Mouse (Mus musculus) CH12.LX (cell line): Measurements from ENCODE around the gene Tbc1d2. TPM values are rescaled to one million over a fixed set of nuclear protein-coding genes. Genes with fewer than 3 reads are reported as not detected.

Experiments used
- DNase-seq: peaks from one replicate; pipeline ENCODE4 v3.0.0-alpha.2; 2013; ENCODE audit errors: extremely low read depth
- H3K27ac ChIP-seq: 2 replicates; pipeline ENCODE4 v1.5.1; 2012; ENCODE audit warnings: low read depth, mild to moderate bottlenecking, control low read depth, moderate library complexity; ENCODE audit not compliant: insufficient read depth
- H3K27me3 ChIP-seq: replicated peaks from 2 replicates; pipeline ENCODE3; 2012; ENCODE audit warnings: inconsistent platforms
- H3K36me3 ChIP-seq, 2 experiments: replicated peaks in 1 of 2; 2 replicates each; pipeline versions ENCODE3 to v1.6.1; 2012; ENCODE audit warnings: inconsistent platforms in 1 of 2, low read length in 1 of 2, mild to moderate bottlenecking in 1 of 2, mixed read lengths in 1 of 2, moderate library complexity in 1 of 2; ENCODE audit not compliant: control insufficient read depth in 1 of 2, insufficient read depth in 1 of 2
- H3K4me1 ChIP-seq, 2 experiments: 2 replicates each; pipeline ENCODE4 v1.6.1; 2012; ENCODE audit warnings: inconsistent platforms in 1 of 2, moderate library complexity in 1 of 2; ENCODE audit not compliant: insufficient read depth in 2 of 2, control insufficient read depth in 1 of 2
- H3K4me2 ChIP-seq: 2 replicates; pipeline ENCODE4 v1.6.1; 2012; ENCODE audit warnings: low read depth, mild to moderate bottlenecking, control low read depth; ENCODE audit not compliant: poor library complexity, insufficient read depth, severe bottlenecking
- H3K4me3 ChIP-seq, 3 experiments: fragments of 150-350 bp in 1 of 3; sonication (generic) in 1 of 3; replicated peaks in 1 of 3; 2 replicates each; pipeline versions ENCODE3 to v1.5.1; 2011 to 2012; ENCODE audit warnings: low read depth in 2 of 3, low read length in 2 of 3, mild to moderate bottlenecking in 2 of 3, moderate library complexity in 2 of 3, control low read depth in 1 of 3, improper control_type of control experiment in 1 of 3, inconsistent platforms in 1 of 3, mixed read lengths in 1 of 3; ENCODE audit not compliant: poor library complexity in 1 of 3
- H3K79me2 ChIP-seq: replicated peaks from 2 replicates; pipeline ENCODE4 v1.6.1; 2012; ENCODE audit warnings: mild to moderate bottlenecking, moderate library complexity; ENCODE audit not compliant: control insufficient read depth, poor library complexity, insufficient read depth, severe bottlenecking; ENCODE audit errors: extremely low read depth
- H3K9ac ChIP-seq: 2 replicates; pipeline ENCODE4 v1.6.1; 2012; ENCODE audit warnings: low read depth, mild to moderate bottlenecking, control low read depth, moderate library complexity; ENCODE audit not compliant: insufficient read depth
- H3K9me3 ChIP-seq: replicated peaks from 2 replicates; pipeline ENCODE3; 2012; ENCODE audit warnings: low read length, inconsistent platforms, mixed read lengths
- BHLHE40 ChIP-seq: IDR thresholded peaks from 2 replicates; pipeline ENCODE4 v1.6.1; 2011; ENCODE audit warnings: mild to moderate bottlenecking, low read depth, low read length, improper control_type of control experiment
- CHD2 ChIP-seq: IDR thresholded peaks from 2 replicates; pipeline ENCODE4 v1.6.1; 2011; ENCODE audit warnings: low read length, improper control_type of control experiment
- EP300 ChIP-seq: IDR thresholded peaks from 2 replicates; pipeline ENCODE4 v1.6.1; 2011; ENCODE audit warnings: low read length, improper control_type of control experiment
- ETS1 ChIP-seq: conservative IDR thresholded peaks from 2 replicates; pipeline ENCODE4 v1.6.1; 2012; ENCODE audit warnings: low read depth, mild to moderate bottlenecking, inconsistent platforms, low read length, improper control_type of control experiment, moderate library complexity
- JUN ChIP-seq: IDR thresholded peaks from 2 replicates; pipeline ENCODE4 v1.6.1; 2011; ENCODE audit warnings: low read depth, mild to moderate bottlenecking, low read length, improper control_type of control experiment, moderate library complexity; ENCODE audit not compliant: insufficient read depth
- KAT2A ChIP-seq: IDR thresholded peaks from 2 replicates; pipeline ENCODE4 v1.6.1; 2012; ENCODE audit warnings: low read length, improper control_type of control experiment, inconsistent platforms; ENCODE audit not compliant: insufficient replicate concordance
- MAX ChIP-seq: IDR thresholded peaks from 2 replicates; pipeline ENCODE4 v1.6.1; 2011; ENCODE audit warnings: low read length, improper control_type of control experiment
- MYC ChIP-seq: IDR thresholded peaks from 2 replicates; pipeline ENCODE4 v1.6.1; 2011; ENCODE audit warnings: low read depth, mild to moderate bottlenecking, improper control_type of control experiment, low read length
- NRF1 ChIP-seq: IDR thresholded peaks from 2 replicates; pipeline ENCODE4 v1.6.1; 2014; ENCODE audit warnings: low read depth, mild to moderate bottlenecking, inconsistent platforms, low read length, improper control_type of control experiment, moderate library complexity
- PAX5 ChIP-seq: IDR thresholded peaks from 2 replicates; pipeline ENCODE4 v1.6.1; 2012; ENCODE audit warnings: low read length, inconsistent platforms, mixed read lengths
- POLR2A ChIP-seq: IDR thresholded peaks from 2 replicates; pipeline ENCODE4 v1.6.1; 2011; ENCODE audit warnings: low read depth, mild to moderate bottlenecking, improper control_type of control experiment, low read length
- RAD21 ChIP-seq: IDR thresholded peaks from 2 replicates; pipeline ENCODE4 v1.6.1; 2011; ENCODE audit warnings: low read depth, mild to moderate bottlenecking, low read length, improper control_type of control experiment, moderate library complexity
- SIN3A ChIP-seq: IDR thresholded peaks from 2 replicates; pipeline ENCODE4 v1.6.1; 2012; ENCODE audit warnings: low read length, improper control_type of control experiment, inconsistent platforms
- TBP ChIP-seq: conservative IDR thresholded peaks from 2 replicates; pipeline ENCODE4 v1.6.1; 2011; ENCODE audit warnings: low read depth, low read length, improper control_type of control experiment
- UBTF ChIP-seq: IDR thresholded peaks from 2 replicates; pipeline ENCODE4 v1.6.1; 2012; ENCODE audit warnings: low read depth, mild to moderate bottlenecking, inconsistent platforms, low read length, improper control_type of control experiment, moderate library complexity
- USF1 ChIP-seq: IDR thresholded peaks from 2 replicates; pipeline ENCODE4 v1.6.1; 2014; ENCODE audit warnings: low read depth, mild to moderate bottlenecking, inconsistent platforms, low read length, improper control_type of control experiment
- ZKSCAN1 ChIP-seq: IDR thresholded peaks from 2 replicates; pipeline ENCODE4 v1.6.1; 2012; ENCODE audit warnings: low read depth, inconsistent platforms, low read length, improper control_type of control experiment, borderline replicate concordance
- ZMIZ1 ChIP-seq: IDR thresholded peaks from 2 replicates; pipeline ENCODE4 v1.6.1; 2012; ENCODE audit warnings: low read depth, mild to moderate bottlenecking, inconsistent platforms, low read length, improper control_type of control experiment
- ZNF384 ChIP-seq: IDR thresholded peaks from 2 replicates; pipeline ENCODE4 v1.6.1; 2012; ENCODE audit warnings: low read depth, low read length, improper control_type of control experiment, inconsistent platforms
- dilution Hi-C: fragments of 300-500 bp; cut with MboI; formaldehyde crosslinking; loops from 2 replicates; pipeline ENCODE4 v1.14.3; 2020; ENCODE audit warnings: low sequenced_read_pairs; ENCODE audit not compliant: extremely low pct_unique_long_range_greater_than_20kb, extremely low pct_ligation_motif_present
- in situ Hi-C: fragments of 300-500 bp; cut with MboI; formaldehyde crosslinking; loops from 3 replicates; pipeline ENCODE4 v1.14.3; 2019; ENCODE audit warnings: low sequenced_read_pairs, low pct_ligation_motif_present, low pct_unique_long_range_greater_than_20kb, mixed read lengths
- polyA plus RNA-seq: library from polyadenylated mRNA; unstranded; fragments of >175 nt; gene quantifications from 2 replicates; pipeline ENCODE4 v1.2.1, GENCODE M21; 2012; ENCODE audit warnings: low read depth; ENCODE audit not compliant: insufficient read length
- total RNA-seq, 2 experiments: library from RNA; depleted of rRNA; stranded (reverse); fragments of 300-350 nt in 1 of 2; fragments of >200 nt in 1 of 2; gene quantifications; 2 replicates each; pipeline ENCODE4 v1.2.3; 2012 to 2014

Tbc1d2 gene
- total and polyA plus RNA-seq, 3 experiments, result 0.12 to 1.1 (median 0.29) TPM

- peaks cover 9% of the 10 kb centered on the region for H3K9me3 ChIP-seq
- H3K4me1 ChIP-seq, result no peaks in the 10 kb centered on the region
- H3K36me3 ChIP-seq, result no peaks in the 10 kb centered on the region
- in situ Hi-C loops, result loop anchor here (10.0 kb wide), 1 partner anchor 356 kb away; no protein-coding TSS in a partner anchor
- no peak overlapping the region for H3K4me2 ChIP-seq
- H3K9ac ChIP-seq, result no peak overlapping the region
- dilution Hi-C loops, result no loop called here
- no peak overlapping the region for H3K27ac ChIP-seq
- no peak overlapping the region for H3K4me3 ChIP-seq
- H3K79me2 ChIP-seq, result no peaks in the 10 kb centered on the region
- peaks cover 32% of the 10 kb centered on the region for H3K27me3 ChIP-seq
- no peak for DNase-seq
- no peak for TF ChIP-seq ZMIZ1
- TF ChIP-seq UBTF, result no peak
- no peak for TF ChIP-seq RAD21
- no peak for TF ChIP-seq CHD2
- no peak for TF ChIP-seq ZNF384
- no peak for TF ChIP-seq NRF1
- TF ChIP-seq KAT2A, result no peak
- TF ChIP-seq EP300, result no peak
Measured at GRCm38 (mm10) chr4:46688213-46688832, 38.3 kb upstream of the Tbc1d2 start.

GRCm38 (mm10) chr4:46684160-46684559 lies 34.2 kb upstream of the Tbc1d2 start:
- TF ChIP-seq POLR2A (no peak), SIN3A (no peak), ZKSCAN1 (no peak), MAX (no peak), BHLHE40 (no peak)
- in situ Hi-C loops (loop anchor here (10.0 kb wide), 1 partner anchor 361 kb away; no protein-coding TSS in a partner anchor), dilution Hi-C loops (no loop called here)
- Histone ChIP-seq H3K27me3 (no peaks in the 10 kb centered on the region), H3K4me2 (no peak overlapping the region), H3K4me3 (no peak overlapping the region), H3K79me2 (no peaks in the 10 kb centered on the region), H3K9me3 (no peaks in the 10 kb centered on the region), H3K9ac (no peak overlapping the region), H3K27ac (no peak overlapping the region), H3K4me1 (no peaks in the 10 kb centered on the region; a peak in 1 of 4 replicates), H3K36me3 (no peaks in the 10 kb centered on the region)
- no peak for DNase-seq

DNA sequence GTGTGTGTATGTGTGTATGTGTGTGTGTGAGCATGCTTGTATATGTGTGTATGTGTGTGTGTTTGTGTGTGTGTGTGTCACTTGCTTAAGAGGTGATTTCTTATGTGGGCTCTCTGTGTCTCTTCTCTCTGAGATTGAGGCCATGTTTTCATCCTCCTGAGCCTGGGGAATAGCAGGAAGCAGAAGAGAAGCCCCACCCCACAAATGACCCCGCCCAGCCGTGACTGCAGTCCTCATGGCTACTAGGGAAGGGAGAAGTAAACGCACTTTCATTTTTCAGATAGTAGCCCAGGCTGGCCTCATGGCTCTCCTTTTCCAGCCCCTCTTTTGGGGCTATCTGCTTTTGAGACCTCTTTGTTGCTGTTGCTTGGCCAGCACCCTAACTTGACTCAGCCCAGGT lies 26.6 kb upstream of the Tbc1d2 start:
- DNase-seq, result no peak
- H3K79me2 ChIP-seq, result no peaks in the 10 kb centered on the region
- no peak overlapping the region for H3K4me3 ChIP-seq
- H3K36me3 ChIP-seq, result no peaks in the 10 kb centered on the region
- H3K9me3 ChIP-seq, result peaks cover 4% of the 10 kb centered on the region
- H3K4me1 ChIP-seq, result peaks cover 3 to 17% of the 10 kb centered on the region in 2 experiments; a peak in 3 of 4 replicates
- H3K4me2 ChIP-seq, result no peak overlapping the region
- no peak overlapping the region for H3K9ac ChIP-seq
- no peak overlapping the region for H3K27ac ChIP-seq
- no peak for TF ChIP-seq MAX
- no peak for TF ChIP-seq ZNF384
- no peak for TF ChIP-seq JUN
- TF ChIP-seq MYC, result no peak
- TF ChIP-seq EP300, result no peak
- TF ChIP-seq ETS1, result no peak
- TF ChIP-seq PAX5, result no peak
- TF ChIP-seq USF1, result no peak
- TF ChIP-seq NRF1, result no peak
- TF ChIP-seq ZKSCAN1, result no peak
- TF ChIP-seq TBP, result no peak
- dilution Hi-C loops, result no loop called here
- H3K27me3 ChIP-seq, result no peaks in the 10 kb centered on the region
- in situ Hi-C loops, result no loop called here
